Mouse (Mus musculus) left cerebral cortex, postnatal 36 days (tissue): ENCODE results near the gene Rab6b. TPM values are rescaled to one million over a fixed set of nuclear protein-coding genes. Genes with fewer than 3 reads are reported as not detected.
"Not testable (repeated sequence)": the region's sequence is repeated elsewhere in the genome, so short reads cannot be mapped to it uniquely, and the experiment has no call there.

Source experiments
- DNase-seq, 2 experiments: peaks; one replicate each; pipeline ENCODE4 v3.0.0; 2021 to 2022; ENCODE audit warnings: low spot score in 2 of 2, mixed read lengths in 1 of 2
- intact Hi-C: fragments of 180-260 bp; cut with DNase I; formaldehyde crosslinking; loops from one replicate; pipeline ENCODE4 v1.15.1; 2025
- total RNA-seq, 2 experiments: library from RNA; stranded (reverse); gene quantifications; 2 replicates each; pipeline ENCODE4 v1.2.3; 2021

The Rab6b gene
- total RNA-seq, 2 experiments from 2014 or later: 607 to 644 TPM

- no peak for DNase-seq
- intact Hi-C loops: loop anchor here (5.0 kb wide), 1 partner anchor 211 kb away; no protein-coding TSS in a partner anchor
These were observed 20.3 kb upstream of the Rab6b start for GRCm38 (mm10) chr9:103091039-103091883.

DNA sequence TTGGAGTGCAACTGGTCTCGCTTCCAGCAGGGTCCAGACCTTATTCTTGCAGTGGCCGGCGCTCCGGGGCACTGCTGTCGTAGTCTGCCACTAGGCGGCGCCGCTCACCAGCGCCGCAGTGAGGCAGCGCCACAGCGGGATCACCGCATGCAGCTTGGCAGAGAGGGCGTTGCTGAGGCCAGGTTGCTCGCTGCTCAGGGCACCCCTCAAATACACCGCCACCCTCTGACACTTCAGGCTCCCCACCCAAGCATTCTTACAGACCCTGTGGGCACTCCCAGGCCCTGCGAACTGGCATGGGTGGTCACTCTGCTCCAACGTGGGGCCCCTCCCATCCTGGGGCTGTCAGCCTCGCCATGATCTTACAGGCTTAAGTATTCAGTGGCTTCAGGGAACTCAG is 19.3 kb upstream of the Rab6b start:
- peak; percentile 78 to 81 for DNase-seq
- intact Hi-C loops: loop anchor here (5.0 kb wide), 1 partner anchor 210 kb away; no protein-coding TSS in a partner anchor

GRCm38 (mm10) chr9:103093681-103094080 is 17.9 kb upstream of the Rab6b start:
- no peak for DNase-seq
- intact Hi-C loops: loop anchor here (5.0 kb wide), 1 partner anchor 209 kb away; no protein-coding TSS in a partner anchor

DNA sequence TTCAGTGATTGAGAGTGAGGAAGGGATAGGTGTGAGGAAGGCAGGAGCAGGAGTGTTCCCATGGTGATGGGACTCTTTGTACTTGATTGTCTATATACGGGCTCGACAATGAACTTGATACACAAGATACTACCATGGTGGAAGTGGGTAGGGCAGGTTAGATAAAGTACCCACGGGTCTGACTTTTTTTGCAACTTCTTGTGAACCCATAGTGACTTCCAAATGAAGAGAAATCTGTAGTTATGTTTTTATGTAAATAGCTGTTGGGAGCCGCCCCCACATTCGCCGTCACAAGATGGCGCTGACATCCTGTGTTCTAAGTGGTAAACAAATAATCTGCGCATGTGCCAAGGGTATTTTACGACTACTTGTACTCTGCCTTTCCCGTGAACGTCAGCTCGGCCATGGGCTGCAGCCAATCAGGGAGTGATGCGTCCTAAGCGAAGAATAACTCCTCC is 3.2 kb upstream of the Rab6b start:
- DNase-seq, intact Hi-C loops: not testable (repeated sequence)

GRCm38 (mm10) chr9:103108943-103109670 is 2.5 kb upstream of the Rab6b start:
- intact Hi-C loops: no loop called here
- no peak for DNase-seq

DNA sequence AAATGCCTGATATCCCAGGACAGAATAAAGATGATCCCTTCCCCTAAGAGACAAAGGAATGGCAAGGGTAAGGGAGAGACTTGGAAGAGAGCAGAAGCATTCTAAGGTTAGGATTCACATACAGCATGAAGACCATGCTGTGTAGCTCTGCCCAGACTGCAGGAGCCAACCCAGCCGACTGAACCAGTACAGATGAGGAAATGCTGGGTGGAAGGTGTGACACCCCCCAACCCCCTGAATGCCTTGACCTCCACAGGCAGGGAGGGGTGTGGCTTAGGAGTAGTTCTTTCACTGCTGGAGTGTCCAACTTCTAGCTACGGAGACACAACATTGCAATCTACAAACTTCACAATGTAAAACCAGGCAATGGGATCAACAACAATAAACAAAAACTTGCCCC is 1.7 kb upstream of the Rab6b start:
- intact Hi-C loops: no loop called here
- DNase-seq: no peak

DNA sequence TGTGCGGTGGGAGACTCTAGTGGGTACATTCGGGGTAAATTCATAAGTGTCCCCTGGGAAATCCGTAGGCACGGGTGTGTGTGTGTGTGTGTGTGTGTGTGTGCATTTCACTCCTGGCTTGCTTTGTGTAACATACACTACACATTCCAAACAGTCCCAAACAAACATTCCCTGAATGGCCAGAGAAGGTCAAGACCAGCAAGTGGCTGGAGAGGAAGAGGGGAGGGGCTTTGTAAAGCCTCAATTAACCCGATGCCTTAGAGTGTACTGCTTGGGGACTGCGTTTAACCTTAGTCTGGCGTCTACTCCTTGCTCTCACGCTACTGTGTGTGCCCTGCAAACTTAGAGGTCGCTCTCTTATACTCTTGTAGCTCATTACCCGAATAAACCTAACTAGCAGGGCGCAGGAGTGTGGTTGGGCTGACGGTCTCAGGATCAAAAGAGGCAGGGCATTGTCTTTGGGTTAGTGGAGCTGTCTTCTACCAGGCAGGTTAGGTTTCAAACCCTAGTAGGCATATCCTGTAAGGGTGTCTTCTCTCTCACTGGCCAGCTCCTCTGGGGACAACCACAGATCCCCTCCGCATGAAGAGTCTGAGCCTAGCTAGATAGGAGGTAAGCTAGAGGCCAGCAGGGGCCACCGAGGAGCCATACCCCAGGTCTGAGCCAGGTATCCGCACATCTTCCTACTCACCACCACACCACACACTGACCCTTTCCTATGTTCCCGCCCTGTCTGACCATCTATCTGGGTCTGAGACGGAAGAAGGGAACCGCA is 673 bp upstream of the Rab6b start:
- DNase-seq: no peak
- intact Hi-C loops: no loop called here

DNA sequence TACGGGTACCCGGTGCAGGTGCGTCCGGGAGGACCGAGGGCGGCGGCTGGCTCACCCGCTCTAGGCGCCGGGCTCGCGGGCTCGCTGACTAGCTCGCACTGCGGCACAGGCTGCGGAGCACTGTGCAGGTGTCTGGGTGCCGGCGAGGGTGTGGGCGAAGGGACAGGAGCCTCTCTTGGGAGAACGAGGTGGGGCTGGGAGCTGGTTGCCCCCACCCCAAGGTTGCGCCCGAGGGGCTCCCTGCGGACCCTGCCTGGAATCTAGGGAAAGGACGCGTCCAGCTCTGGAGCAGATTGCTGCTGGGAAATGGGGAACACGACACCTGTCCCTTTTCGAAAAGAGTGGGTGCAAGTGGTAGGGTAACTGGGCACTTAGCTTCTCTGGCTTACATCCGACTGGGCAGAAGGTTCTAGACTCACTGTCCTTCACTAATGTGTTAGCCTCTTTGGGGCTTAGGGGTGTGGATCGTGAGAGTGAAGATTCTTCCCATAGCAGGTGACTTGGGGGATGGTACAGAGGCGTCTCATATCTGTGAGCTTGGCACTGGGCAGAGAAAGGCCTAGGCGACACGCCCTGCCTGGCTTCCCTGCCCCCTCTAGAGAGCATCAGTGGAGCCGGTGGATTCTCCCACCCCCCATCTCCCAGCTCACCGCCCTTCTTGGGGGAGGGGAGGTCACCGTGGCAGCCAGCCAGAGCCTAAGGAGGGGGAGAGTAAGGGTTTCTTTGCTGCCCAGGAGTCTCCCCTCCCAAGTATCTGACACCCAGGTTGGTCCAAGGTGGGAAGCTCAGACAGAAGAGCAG is 1.1 kb downstream of the Rab6b start:
- intact Hi-C loops: loop anchor here (2.0 kb wide), 2 partner anchors 22 to 34 kb away; no protein-coding TSS in a partner anchor
- peak in 1 of 2 experiments; percentile 57 for DNase-seq

DNA sequence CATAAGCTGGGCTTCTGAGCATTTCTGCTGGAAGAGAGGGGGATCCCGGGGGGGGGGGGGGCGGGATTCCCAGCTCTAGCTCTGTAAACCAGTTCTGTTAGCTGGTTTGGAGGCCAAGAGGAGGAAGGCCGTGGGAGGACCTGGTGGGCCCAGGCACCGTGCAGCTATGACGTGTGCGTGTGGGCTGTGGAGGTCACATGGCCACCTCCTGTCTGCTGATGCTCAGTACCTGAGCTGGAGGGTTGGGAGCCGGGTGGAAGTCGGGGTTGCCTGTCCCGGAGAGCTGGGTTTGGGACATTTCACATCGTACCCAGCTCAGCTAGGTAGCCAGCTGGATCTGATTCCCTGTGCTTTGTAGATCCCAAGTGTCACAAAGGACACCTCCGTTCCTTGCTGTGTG is 1.8 kb downstream of the Rab6b start:
- intact Hi-C loops: loop anchor here (2.0 kb wide), 2 partner anchors 21 to 33 kb away; no protein-coding TSS in a partner anchor
- peak; percentile 66 to 78 for DNase-seq

GRCm38 (mm10) chr9:103114326-103114725 is 2.7 kb downstream of the Rab6b start:
- DNase-seq: no peak
- intact Hi-C loops: no loop called here

- no peak for DNase-seq
These were observed 3.3 kb downstream of the Rab6b start for GRCm38 (mm10) chr9:103114901-103115300.

DNA sequence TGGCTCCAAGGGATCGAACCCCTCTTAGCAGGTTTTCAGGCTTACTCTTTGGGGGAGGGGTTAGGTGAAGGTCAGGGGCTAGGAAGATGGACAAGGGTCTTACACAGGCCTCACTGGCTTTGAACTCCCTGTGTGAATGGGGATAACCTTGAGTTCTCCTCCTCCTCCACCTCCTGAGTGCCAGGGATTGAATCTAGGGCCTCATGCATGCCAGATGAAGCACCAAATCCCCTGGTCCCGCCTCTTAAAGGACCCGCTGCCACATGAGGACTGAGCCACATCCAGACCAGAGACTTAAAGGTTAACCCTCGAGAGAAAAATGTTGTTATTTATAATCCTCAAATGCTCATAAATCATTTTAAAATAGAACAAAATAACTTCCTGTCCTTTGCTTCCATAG is 5.4 kb downstream of the Rab6b start:
- no peak for DNase-seq
- intact Hi-C loops: no loop called here

More at GRCm38 (mm10) chr9:103114901-103115300, 3.3 kb downstream of the Rab6b start:
- intact Hi-C loops: no loop called here

- no peak for DNase-seq
- intact Hi-C loops: no loop called here
These were observed 5.9 kb downstream of the Rab6b start for GRCm38 (mm10) chr9:103117495-103117894.

- no peak for DNase-seq
- intact Hi-C loops: no loop called here
These were observed 6.4 kb downstream of the Rab6b start for GRCm38 (mm10) chr9:103117951-103118350.

DNA sequence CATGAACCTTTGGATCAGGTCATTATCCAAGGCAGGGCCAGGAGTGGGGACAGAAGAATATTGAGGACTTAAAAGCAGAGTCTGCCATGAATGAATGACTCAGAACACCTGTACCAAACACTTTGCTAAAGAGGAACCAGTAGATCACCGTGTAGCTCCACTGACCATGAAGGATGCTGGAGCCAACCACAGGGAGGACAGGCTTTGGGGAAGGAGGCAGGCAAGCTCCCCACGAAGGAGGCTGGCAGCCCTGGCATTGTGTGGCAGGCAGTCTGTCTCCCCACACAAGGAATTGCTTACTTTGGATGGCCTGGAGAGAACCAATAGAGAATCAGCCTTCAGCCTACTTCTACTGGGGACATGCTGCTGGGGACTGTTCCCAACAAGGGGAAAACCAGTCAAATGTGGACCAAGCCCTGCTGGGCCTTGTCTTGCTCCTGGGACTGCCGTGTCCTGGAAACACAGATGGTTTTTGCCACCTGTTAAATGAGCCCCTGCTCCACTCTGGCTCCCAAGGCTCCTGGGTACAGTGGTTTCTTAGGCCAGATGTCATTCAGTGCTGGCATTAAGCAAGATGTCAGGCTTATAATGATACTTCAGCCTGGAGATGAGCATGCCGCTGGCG is 7.2 kb downstream of the Rab6b start:
- no peak for DNase-seq

DNA sequence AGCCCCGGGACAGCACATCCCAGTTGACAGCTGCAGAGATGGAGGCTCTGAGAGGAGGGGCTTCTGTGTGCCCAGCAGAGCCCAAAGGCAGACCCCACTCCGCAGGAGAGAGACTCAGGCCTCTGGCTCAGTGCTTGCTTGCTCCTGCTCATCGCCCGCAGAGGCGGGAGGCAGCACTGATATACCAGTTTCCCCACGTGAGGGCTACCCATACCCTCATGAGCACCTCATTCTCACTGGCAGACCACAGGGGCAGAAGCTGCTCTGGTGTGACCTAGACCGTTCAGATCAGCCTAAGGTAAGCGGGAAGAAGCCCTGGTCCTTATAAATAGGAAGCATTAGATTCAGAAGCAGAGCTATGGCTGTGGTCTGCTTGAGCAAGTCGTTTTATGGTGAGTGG is 8.2 kb downstream of the Rab6b start:
- intact Hi-C loops: no loop called here
- no peak for DNase-seq

More for the DNA sequence above, 7.2 kb downstream of the Rab6b start:
- intact Hi-C loops: no loop called here

GRCm38 (mm10) chr9:103120231-103120630 is 8.6 kb downstream of the Rab6b start:
- intact Hi-C loops: no loop called here
- no peak for DNase-seq

- intact Hi-C loops: no loop called here
- no peak for DNase-seq
These were observed 10.0 kb downstream of the Rab6b start for GRCm38 (mm10) chr9:103121546-103121945.
